Comparison of ENCODE assay signal across 14 mouse cellular contexts in genomic region chr7:112495950-112496349, GRCm38 (mm10).
A peak's percentile ranks its signal among the peaks of the same experiment; 100 is the strongest.
DNase-seq lines count a peak whose midpoint lies in the region; ATAC-seq and TF ChIP-seq lines count a peak whose summit lies in the region.
"Had no signal": no experiment of that assay in that cellular context is flagged by ENCODE, and none has a peak within 500 bp of the region (broad histone marks: within the 10 kb centered on the region; RNA-seq: fewer than 3 reads in every experiment).

No protein-coding gene starts in this region.

- H3K36me3 ChIP-seq in intestine, postnatal 0 days (ENCODE audit: control insufficient read depth, insufficient read depth): no peaks in the 10 kb centered on the region; the same call in 1 of the 2 replicates
- no peaks in the 10 kb centered on the region for H3K36me3 ChIP-seq in limb, embryonic 13.5 days
- H3K36me3 ChIP-seq: embryonic facial prominence, embryonic 12.5 days; forebrain, embryonic 15.5 days had no signal

- no peaks in the 10 kb centered on the region for H3K9me3 ChIP-seq in intestine, postnatal 0 days (ENCODE audit: control insufficient read depth)
- H3K9me3 ChIP-seq in limb, embryonic 13.5 days: no peaks in the 10 kb centered on the region
- H3K9me3 ChIP-seq: embryonic facial prominence, embryonic 12.5 days; forebrain, embryonic 15.5 days had no signal

- DNase-seq in kidney, adult 18-20 months: peak; percentile 23
- DNase-seq in kidney, postnatal 4 days: no peak
- DNase-seq in adipocyte (ENCODE audit: low spot score): peak; percentile 89
- DNase-seq in layer of hippocampus, adult 9-10 months (ENCODE audit: low spot score): no peak
- DNase-seq in adrenal gland, postnatal 14 days: no peak
- DNase-seq in gastrocnemius, postnatal 10 days: no peak
- DNase-seq: cerebellum, adult 9-11 months; heart, postnatal 14 days; thymus, adult 18-20 months had no signal

- no peak overlapping the region for H3K9ac ChIP-seq in intestine, postnatal 0 days (ENCODE audit: low read depth, low read length)
- 0 out of 2 replicates have a peak overlapping the region, but pooled peaks have one; percentile 5 for H3K9ac ChIP-seq in limb, embryonic 13.5 days
- H3K9ac ChIP-seq: embryonic facial prominence, embryonic 12.5 days; forebrain, embryonic 15.5 days had no signal

- 0 out of 2 replicates have a peak overlapping the region, but pooled peaks have one; percentile 6 for H3K4me2 ChIP-seq in intestine, postnatal 0 days (replicated peaks; ENCODE audit: low read depth)
- 0 out of 2 replicates have a peak overlapping the region, but pooled peaks have one; percentile 7 for H3K4me2 ChIP-seq in limb, embryonic 13.5 days (replicated peaks)
- H3K4me2 ChIP-seq: embryonic facial prominence, embryonic 12.5 days; forebrain, embryonic 15.5 days had no signal

- no peak overlapping the region for H3K4me3 ChIP-seq in intestine, postnatal 0 days (ENCODE audit: low read depth, low read length)
- H3K4me3 ChIP-seq in limb, embryonic 13.5 days: no peak overlapping the region
- H3K4me3 ChIP-seq: embryonic facial prominence, embryonic 12.5 days; forebrain, embryonic 15.5 days; myocyte had no signal

- WGBS in intestine, postnatal 0 days: 35% methylated on average over 8 of the region's 8 CpGs
- WGBS in limb, embryonic 13.5 days: 53% methylated on average over 8 of the region's 8 CpGs

- 0 out of 2 replicates have a peak, but pooled peaks cover 7% of the 10 kb centered on the region for H3K4me1 ChIP-seq in intestine, postnatal 0 days (replicated peaks; ENCODE audit: control insufficient read depth, insufficient read depth, low read length)
- peaks cover 67% of the 10 kb centered on the region for H3K4me1 ChIP-seq in limb, embryonic 13.5 days

- no peaks in the 10 kb centered on the region for H3K27me3 ChIP-seq in intestine, postnatal 0 days (replicated peaks; ENCODE audit: control insufficient read depth, insufficient read depth, low read length)
- H3K27me3 ChIP-seq in limb, embryonic 13.5 days: no peaks in the 10 kb centered on the region
- H3K27me3 ChIP-seq: embryonic facial prominence, embryonic 12.5 days; forebrain, embryonic 15.5 days had no signal

- peak overlapping the region; percentile 28; the same call in 1 of the 2 replicates for H3K27ac ChIP-seq in intestine, postnatal 0 days (ENCODE audit: low read depth, low read length)
- H3K27ac ChIP-seq in limb, embryonic 13.5 days: 0 out of 2 replicates have a peak overlapping the region, but pooled peaks have one; percentile 39
- H3K27ac ChIP-seq: embryonic facial prominence, embryonic 12.5 days; forebrain, embryonic 15.5 days had no signal

- ATAC-seq in intestine, postnatal 0 days: no peak
- ATAC-seq in limb, embryonic 13.5 days (ENCODE audit: low FRiP score, low read depth): no peak
- ATAC-seq: forebrain, embryonic 15.5 days had no signal

- no peak for TF ChIP-seq CTCF in intestine, postnatal 0 days (IDR thresholded peaks at IDR 0.05; ENCODE audit: low read depth)

Comparison
In these comparisons a context has a peak if more than half of its experiments do, and no peak if none do; other contexts are left out.
1. DNase-seq: peak in kidney, adult 18-20 months (single experiment) and adipocyte (single experiment); none in kidney, postnatal 4 days (0 of 2), layer of hippocampus, adult 9-10 months (single experiment), adrenal gland, postnatal 14 days (single experiment) and gastrocnemius, postnatal 10 days (single experiment).